Mouse (Mus musculus): Measurements from ENCODE around the gene Fam185a.

DNA sequence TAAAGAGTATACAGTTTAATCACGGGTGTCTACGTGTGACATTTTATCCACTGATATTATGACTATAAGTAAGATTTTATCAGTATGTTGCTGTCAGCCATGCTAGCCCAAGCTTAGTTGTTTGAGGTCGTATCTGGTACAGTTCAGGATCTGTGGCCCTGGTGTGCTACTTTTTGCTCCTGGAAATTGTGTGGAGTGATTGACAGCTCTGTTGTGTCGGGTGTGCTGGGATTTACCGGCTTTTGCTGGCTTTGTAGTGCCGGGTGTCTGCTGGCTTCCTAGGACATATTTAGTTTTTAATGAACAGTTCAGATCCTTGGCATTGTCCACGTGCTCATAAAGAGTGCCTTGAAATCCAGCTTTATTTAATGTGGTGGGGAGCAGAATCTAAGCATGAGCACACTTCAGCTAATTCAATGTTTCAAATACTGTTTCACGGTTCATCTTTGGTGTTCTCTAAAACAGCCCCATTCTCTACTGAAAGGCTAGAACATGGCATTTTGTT, 11.8 kb downstream of the Fam185a start:
- no peak for TF ChIP-seq GATA1 (IDR thresholded peaks at IDR 0.05; ENCODE audit: low read length)
- no peak for TF ChIP-seq TAL1 (IDR thresholded peaks at IDR 0.05; ENCODE audit: low read length)

All from erythroblast, embryonic 14.5 days (primary cell).